Mouse (Mus musculus): ENCODE results near the gene Hnrnpul1. TPM values are rescaled to one million over a fixed set of nuclear protein-coding genes. Genes with fewer than 3 reads are reported as not detected.
A peak's percentile ranks its signal among the peaks of the same experiment; 100 is the strongest.

The Hnrnpul1 gene
- polyA plus RNA-seq, 1 experiment from 2014 or later: 59.2 TPM

DNA sequence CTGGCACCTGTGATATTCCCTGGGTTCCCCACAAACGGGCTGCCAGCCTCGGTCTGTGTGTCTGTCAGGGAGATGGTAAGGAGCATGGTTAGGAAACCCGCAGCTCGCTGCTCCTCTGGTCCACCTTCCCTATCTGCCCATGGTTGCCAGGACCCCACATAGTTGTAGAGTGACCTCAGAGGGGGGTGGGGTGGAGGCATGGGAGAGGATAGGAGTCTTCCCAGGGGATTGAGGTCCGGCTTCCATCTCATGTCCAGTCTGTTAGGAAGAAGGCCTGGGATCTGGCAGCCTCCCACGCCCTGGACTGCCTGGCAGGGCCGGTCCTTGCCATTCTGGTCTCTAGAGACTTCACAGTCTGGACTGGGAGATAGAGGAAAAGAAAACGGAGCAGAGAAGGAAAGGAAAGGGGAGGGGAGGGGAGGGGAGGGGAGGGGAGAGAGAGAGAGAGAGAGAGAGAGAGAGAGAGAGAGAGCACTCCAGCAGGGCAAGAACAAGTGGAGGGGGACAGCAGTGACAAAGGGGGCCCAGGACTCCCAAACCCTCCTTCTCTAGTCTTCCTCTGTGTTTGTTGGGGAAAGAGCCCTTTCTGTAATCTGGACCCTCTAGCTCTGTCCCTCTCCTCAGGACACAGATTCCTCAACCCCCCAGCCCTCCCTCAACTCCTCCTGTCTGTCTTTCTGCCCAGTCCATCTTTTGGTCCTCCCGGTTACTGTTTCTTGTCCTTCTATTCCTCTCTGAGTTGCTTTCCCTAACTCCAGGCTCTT is 33.1 kb upstream of the Hnrnpul1 start:
- no peaks in the 10 kb centered on the region for H3K9me3 ChIP-seq
- peaks cover 21% of the 10 kb centered on the region; the same call in 1 of the 2 replicates for H3K27me3 ChIP-seq (ENCODE audit: poor library complexity, severe bottlenecking)
- DNase-seq (ENCODE audit: extremely low spot score, low spot score): no peak
- peak overlapping the region; percentile 89 for H3K27ac ChIP-seq
- 22% methylated on average over 9 of the region's 9 CpGs for WGBS
- peak overlapping the region; percentile 70 for H3K4me3 ChIP-seq
- no peaks in the 10 kb centered on the region; the same call in 1 of the 2 replicates for H3K36me3 ChIP-seq (replicated peaks)
- peaks cover 52% of the 10 kb centered on the region for H3K4me1 ChIP-seq

DNA sequence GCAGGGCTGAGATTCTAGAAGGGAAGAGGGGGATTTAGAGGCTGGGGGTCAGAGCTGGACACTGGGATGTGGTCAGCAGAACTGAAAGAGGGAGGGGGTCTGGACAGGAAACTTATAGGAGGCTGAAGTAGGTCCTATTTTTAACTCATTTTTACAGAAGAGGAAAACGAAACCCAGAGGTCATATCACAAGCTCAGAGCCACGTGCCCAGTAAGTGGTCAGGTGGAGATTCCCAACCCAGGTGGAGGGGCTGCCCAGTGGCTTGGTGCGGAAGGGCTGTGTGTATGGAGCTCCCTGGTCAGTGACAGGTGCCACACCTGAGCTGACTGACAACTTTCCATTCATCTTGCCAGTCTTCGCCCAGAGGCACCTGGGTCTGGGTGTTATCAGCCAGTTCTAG is 32.4 kb upstream of the Hnrnpul1 start:
- peak overlapping the region; percentile 89 for H3K27ac ChIP-seq
- peaks cover 56% of the 10 kb centered on the region for H3K4me1 ChIP-seq
- H3K4me3 ChIP-seq: peak overlapping the region; percentile 70; the same call in 1 of the 2 replicates
- WGBS: 68% methylated on average over 4 of the region's 4 CpGs
- H3K27me3 ChIP-seq (ENCODE audit: poor library complexity, severe bottlenecking): peaks cover 21% of the 10 kb centered on the region; the same call in 1 of the 2 replicates
- no peaks in the 10 kb centered on the region; the same call in 1 of the 2 replicates for H3K36me3 ChIP-seq (replicated peaks)
- no peaks in the 10 kb centered on the region for H3K9me3 ChIP-seq
- no peak for DNase-seq (ENCODE audit: extremely low spot score, low spot score)

DNA sequence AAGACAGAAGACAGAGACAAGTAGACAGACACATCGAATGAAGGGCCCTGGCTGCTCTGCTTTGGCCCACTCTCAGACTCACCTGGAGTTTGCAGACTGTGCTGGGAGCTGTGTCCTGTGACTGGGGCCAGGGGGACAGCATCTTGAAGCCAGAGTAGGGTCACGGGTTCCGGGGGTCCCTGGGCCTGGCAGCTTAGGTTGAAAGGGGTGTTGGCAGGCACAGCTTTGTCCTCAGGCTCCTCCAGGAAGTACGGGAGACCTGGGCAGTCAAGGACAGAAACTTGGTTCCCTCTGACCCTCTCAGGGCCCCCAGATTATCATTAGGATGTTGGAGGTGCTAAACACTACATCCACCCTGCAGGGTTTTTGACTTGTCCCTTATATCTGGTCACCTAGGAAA is 31.2 kb upstream of the Hnrnpul1 start:
- H3K4me1 ChIP-seq: peaks cover 68% of the 10 kb centered on the region
- DNase-seq (ENCODE audit: extremely low spot score, low spot score): no peak
- no peaks in the 10 kb centered on the region for H3K9me3 ChIP-seq
- H3K4me3 ChIP-seq: no peak overlapping the region
- H3K27ac ChIP-seq: no peak overlapping the region
- peaks cover 26% of the 10 kb centered on the region; the same call in 1 of the 2 replicates for H3K27me3 ChIP-seq (ENCODE audit: poor library complexity, severe bottlenecking)
- 80% methylated on average over 4 of the region's 4 CpGs for WGBS
- no peaks in the 10 kb centered on the region; the same call in none of the 2 replicates for H3K36me3 ChIP-seq (replicated peaks)

DNA sequence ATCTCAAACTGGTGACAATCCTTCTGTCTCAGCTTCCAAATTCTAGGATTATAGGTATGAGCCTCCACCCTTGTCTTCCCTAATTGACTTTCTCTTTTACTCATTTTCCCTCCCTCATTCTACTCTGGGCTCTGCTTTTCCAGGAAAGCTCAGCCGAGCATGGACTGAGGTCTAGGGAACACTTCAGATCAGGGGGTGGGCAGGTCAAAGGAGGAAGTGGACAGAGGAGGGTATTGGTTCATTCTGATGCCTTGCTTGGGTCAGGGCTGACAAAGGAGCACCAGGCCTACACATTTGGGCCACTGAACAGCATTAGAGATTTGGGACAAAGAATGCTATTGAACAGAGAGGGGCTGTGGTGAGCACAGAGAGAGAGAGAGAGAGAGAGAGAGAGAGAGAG is 30.3 kb upstream of the Hnrnpul1 start:
- Histone ChIP-seq H3K9me3 (no peaks in the 10 kb centered on the region), H3K4me3 (no peak overlapping the region), H3K27ac (no peak overlapping the region), H3K36me3 (replicated peaks) (no peaks in the 10 kb centered on the region; the same call in none of the 2 replicates), H3K27me3 (ENCODE audit: poor library complexity, severe bottlenecking) (peaks cover 18% of the 10 kb centered on the region; the same call in 1 of the 2 replicates), H3K4me1 (peaks cover 70% of the 10 kb centered on the region)
- WGBS: 50% methylated on average over 1 of the region's 1 CpGs
- no peak for DNase-seq (ENCODE audit: extremely low spot score, low spot score)

GRCm38 (mm10) chr7:25783746-25784145 is 29.2 kb upstream of the Hnrnpul1 start:
- peaks cover under 1% of the 10 kb centered on the region for H3K36me3 ChIP-seq (replicated peaks)
- H3K27me3 ChIP-seq (ENCODE audit: poor library complexity, severe bottlenecking): peaks cover 17% of the 10 kb centered on the region; the same call in 1 of the 2 replicates
- H3K4me1 ChIP-seq: peaks cover 59% of the 10 kb centered on the region
- no peak overlapping the region for H3K27ac ChIP-seq
- no peaks in the 10 kb centered on the region for H3K9me3 ChIP-seq
- 70% methylated on average over 8 of the region's 8 CpGs for WGBS
- no peak overlapping the region for H3K4me3 ChIP-seq
- no peak for DNase-seq (ENCODE audit: extremely low spot score, low spot score)

DNA sequence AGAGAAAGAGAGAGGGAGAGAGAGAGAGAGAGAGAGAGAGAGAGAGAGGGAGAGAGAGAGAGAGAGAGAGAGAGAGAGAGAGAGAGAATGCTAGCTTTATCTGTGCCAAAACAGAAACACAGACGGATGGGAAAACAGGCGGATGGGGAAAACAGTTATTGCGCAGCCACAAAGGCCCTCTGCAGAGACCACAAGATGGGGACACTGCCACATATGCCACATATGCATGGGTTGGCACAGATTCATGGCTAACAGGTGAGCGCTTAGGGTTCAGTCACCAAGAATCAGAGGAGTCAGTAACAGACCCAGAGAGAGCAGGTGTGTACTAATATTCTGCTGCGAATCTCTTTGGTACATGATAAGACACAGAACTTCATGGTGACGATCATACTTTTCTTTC is 28.2 kb upstream of the Hnrnpul1 start:
- no peak overlapping the region for H3K4me3 ChIP-seq
- H3K4me1 ChIP-seq: peaks cover 49% of the 10 kb centered on the region
- 82% methylated on average over 6 of the region's 6 CpGs for WGBS
- H3K27me3 ChIP-seq (ENCODE audit: poor library complexity, severe bottlenecking): peaks cover 17% of the 10 kb centered on the region; the same call in 1 of the 2 replicates
- no peak overlapping the region for H3K27ac ChIP-seq
- DNase-seq (ENCODE audit: extremely low spot score, low spot score): no peak
- no peaks in the 10 kb centered on the region for H3K9me3 ChIP-seq
- peaks cover 10% of the 10 kb centered on the region for H3K36me3 ChIP-seq (replicated peaks)

DNA sequence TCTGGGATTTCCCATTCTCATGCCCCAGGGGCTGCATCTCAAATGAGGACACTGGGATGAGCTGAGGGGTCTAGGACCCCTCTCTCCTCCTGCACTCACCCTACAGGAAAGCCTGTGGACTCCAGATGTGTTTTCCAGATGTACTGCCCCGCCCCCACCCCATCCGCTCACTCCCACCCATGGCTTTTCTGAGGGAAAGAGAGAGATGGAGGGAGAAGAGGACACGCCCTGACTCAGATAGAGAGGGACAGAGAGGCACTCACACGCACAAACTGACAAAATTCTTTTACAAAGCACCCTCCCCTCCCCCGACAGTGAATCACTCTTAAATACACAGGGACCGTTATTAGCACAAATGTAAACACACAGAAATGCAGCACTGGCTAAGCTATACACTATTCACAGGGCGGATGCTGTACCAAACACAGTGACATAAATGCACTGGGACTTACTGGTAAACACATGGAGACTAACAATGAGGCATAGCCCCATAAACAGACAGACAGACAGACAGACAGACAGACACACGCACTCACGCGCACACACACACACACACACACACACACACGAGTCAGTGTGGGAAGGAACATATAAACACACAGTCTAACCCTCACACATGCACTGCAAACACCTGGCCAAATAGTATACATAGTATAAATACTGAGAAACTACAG is 27.5 kb upstream of the Hnrnpul1 start:
- 55% methylated on average over 11 of the region's 11 CpGs for WGBS
- DNase-seq (ENCODE audit: extremely low spot score, low spot score): no peak
- Histone ChIP-seq H3K4me3 (peak overlapping the region; percentile 44), H3K4me1 (peaks cover 43% of the 10 kb centered on the region), H3K27me3 (ENCODE audit: poor library complexity, severe bottlenecking) (peaks cover 11% of the 10 kb centered on the region; the same call in 1 of the 2 replicates), H3K36me3 (replicated peaks) (peaks cover 17% of the 10 kb centered on the region), H3K27ac (peak overlapping the region; percentile 81), H3K9me3 (no peaks in the 10 kb centered on the region)

- 17% methylated on average over 29 of the region's 33 CpGs for WGBS
- H3K4me1 ChIP-seq: peaks cover 36% of the 10 kb centered on the region
- DNase-seq (ENCODE audit: extremely low spot score, low spot score): no peak
- H3K4me3 ChIP-seq: peak overlapping the region; percentile 44
- peak overlapping the region; percentile 81 for H3K27ac ChIP-seq
- no peaks in the 10 kb centered on the region for H3K9me3 ChIP-seq
- H3K36me3 ChIP-seq (replicated peaks): peaks cover 23% of the 10 kb centered on the region
- 0 out of 2 replicates have a peak, but pooled peaks cover 5% of the 10 kb centered on the region for H3K27me3 ChIP-seq (ENCODE audit: poor library complexity, severe bottlenecking)
These were observed 26.9 kb upstream of the Hnrnpul1 start for GRCm38 (mm10) chr7:25781321-25781936.

- 68% methylated on average over 4 of the region's 4 CpGs for WGBS
- Histone ChIP-seq H3K4me1 (peaks cover 30% of the 10 kb centered on the region), H3K36me3 (replicated peaks) (peaks cover 30% of the 10 kb centered on the region), H3K4me3 (no peak overlapping the region), H3K27ac (no peak overlapping the region), H3K9me3 (no peaks in the 10 kb centered on the region), H3K27me3 (ENCODE audit: poor library complexity, severe bottlenecking) (0 out of 2 replicates have a peak, but pooled peaks cover 5% of the 10 kb centered on the region)
- no peak for DNase-seq (ENCODE audit: extremely low spot score, low spot score)
These were observed 26.2 kb upstream of the Hnrnpul1 start for GRCm38 (mm10) chr7:25780753-25781152.

- DNase-seq (ENCODE audit: extremely low spot score, low spot score): no peak
- no peaks in the 10 kb centered on the region for H3K9me3 ChIP-seq
- WGBS: 90% methylated on average over 5 of the region's 5 CpGs
- H3K4me1 ChIP-seq: peaks cover 23% of the 10 kb centered on the region
- peaks cover 34% of the 10 kb centered on the region for H3K36me3 ChIP-seq (replicated peaks)
- 0 out of 2 replicates have a peak, but pooled peaks cover 5% of the 10 kb centered on the region for H3K27me3 ChIP-seq (ENCODE audit: poor library complexity, severe bottlenecking)
- no peak overlapping the region for H3K27ac ChIP-seq
- H3K4me3 ChIP-seq: no peak overlapping the region
These were observed 25.5 kb upstream of the Hnrnpul1 start for GRCm38 (mm10) chr7:25780021-25780420.

GRCm38 (mm10) chr7:25768229-25768628 is 13.7 kb upstream of the Hnrnpul1 start:
- Histone ChIP-seq H3K4me1 (no peaks in the 10 kb centered on the region), H3K36me3 (replicated peaks) (peaks cover 71% of the 10 kb centered on the region), H3K27me3 (ENCODE audit: poor library complexity, severe bottlenecking) (no peaks in the 10 kb centered on the region), H3K4me3 (no peak overlapping the region), H3K27ac (no peak overlapping the region), H3K9me3 (no peaks in the 10 kb centered on the region)
- no peak for DNase-seq (ENCODE audit: extremely low spot score, low spot score)
- WGBS: 90% methylated on average over 5 of the region's 5 CpGs

DNA sequence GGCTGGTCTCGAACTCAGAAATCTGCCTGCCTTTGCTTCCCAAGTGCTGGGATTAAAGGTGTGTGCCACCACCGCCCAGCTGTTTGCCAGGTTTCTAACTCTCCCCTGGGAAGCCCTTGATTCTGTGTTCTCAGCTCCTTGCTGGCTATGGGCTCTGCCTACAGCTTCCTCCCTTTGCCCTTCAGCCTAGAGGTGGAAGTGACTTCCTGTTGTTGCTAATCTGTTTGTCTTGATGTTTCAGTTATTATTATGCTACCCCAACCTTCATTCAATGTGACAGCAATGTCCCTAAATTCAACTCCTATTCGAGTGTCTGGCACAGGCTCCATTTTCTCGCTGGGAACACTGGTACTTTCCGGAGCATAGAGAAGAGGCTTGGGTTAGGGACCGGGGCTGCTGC is 11.6 kb upstream of the Hnrnpul1 start:
- H3K27ac ChIP-seq: no peak overlapping the region
- no peaks in the 10 kb centered on the region for H3K27me3 ChIP-seq (ENCODE audit: poor library complexity, severe bottlenecking)
- H3K36me3 ChIP-seq (replicated peaks): peaks cover 69% of the 10 kb centered on the region
- WGBS: 92% methylated on average over 6 of the region's 6 CpGs
- no peaks in the 10 kb centered on the region for H3K4me1 ChIP-seq
- no peak overlapping the region for H3K4me3 ChIP-seq
- no peaks in the 10 kb centered on the region for H3K9me3 ChIP-seq
- DNase-seq (ENCODE audit: extremely low spot score, low spot score): no peak
